Mouse (Mus musculus) limb, embryonic 12.5 days (tissue): ENCODE results near the gene Ptpro. TPM values are rescaled to one million over a fixed set of nuclear protein-coding genes. Genes with fewer than 3 reads are reported as not detected.

Experiments used
- ATAC-seq: fragments of 200-750 bp; cut with Nextera tagmentation; 2 replicates; pipeline ENCODE4 v1.8.0; 2017; ENCODE audit warnings: low read depth, moderate TSS enrichment; ENCODE audit not compliant: insufficient number of reproducible peaks, insufficient read depth, low FRiP score, low TSS enrichment
- H3K27ac ChIP-seq: fragments of 300-500 bp; sonication (generic); 2 replicates; pipeline ENCODE4 v1.5.1; 2016; ENCODE audit warnings: mild to moderate bottlenecking, moderate library complexity
- H3K27me3 ChIP-seq: fragments of 300-500 bp; sonication (generic); 2 replicates; pipeline ENCODE4 v1.6.1; 2016; ENCODE audit warnings: mild to moderate bottlenecking, moderate library complexity
- H3K36me3 ChIP-seq: fragments of 300-500 bp; sonication (generic); 2 replicates; pipeline ENCODE4 v1.6.1; 2016; ENCODE audit warnings: mild to moderate bottlenecking, moderate library complexity
- H3K4me1 ChIP-seq: fragments of 300-500 bp; sonication (generic); replicated peaks from 2 replicates; pipeline ENCODE4 v1.6.1; 2016
- H3K4me2 ChIP-seq: fragments of 300-500 bp; sonication (generic); 2 replicates; pipeline ENCODE4 v1.6.1; 2016; ENCODE audit warnings: mild to moderate bottlenecking, moderate library complexity
- H3K4me3 ChIP-seq: fragments of 300-500 bp; sonication (generic); replicated peaks from 2 replicates; pipeline ENCODE4 v1.5.1; 2016; ENCODE audit warnings: mild to moderate bottlenecking
- H3K9ac ChIP-seq: fragments of 300-500 bp; sonication (generic); replicated peaks from 2 replicates; pipeline ENCODE4 v1.6.1; 2016; ENCODE audit warnings: mild to moderate bottlenecking, moderate library complexity
- H3K9me3 ChIP-seq: fragments of 300-500 bp; sonication (generic); 2 replicates; pipeline ENCODE4 v1.6.1; 2016; ENCODE audit warnings: mild to moderate bottlenecking, moderate library complexity
- WGBS: fragments of 180-500 bp; shearing (Covaris S2); methylation state at CpG from one replicate; pipeline ENCODE4 v1.1.7; 2016; 5-methylcytosine and 5-hydroxymethylcytosine counted together
- polyA plus RNA-seq: library from polyadenylated mRNA; unstranded; fragments of >200 nt; fragmentation: Nextera tagmentation; extraction: Ambion mirVana; gene quantifications from 2 replicates; pipeline ENCODE4 v1.2.1, GENCODE M21; 2016

Ptpro gene
- polyA plus RNA-seq, 1 experiment from 2014 or later, result 0.38 TPM

GRCm38 (mm10) chr6:137262087-137262486, 10.0 kb downstream of the Ptpro start:
- H3K4me2 ChIP-seq, result no peak overlapping the region
- H3K4me3 ChIP-seq, result no peak overlapping the region
- no peaks in the 10 kb centered on the region for H3K36me3 ChIP-seq
- H3K9ac ChIP-seq, result no peak overlapping the region
- H3K27me3 ChIP-seq, result no peaks in the 10 kb centered on the region
- no peak for ATAC-seq
- peaks cover 5% of the 10 kb centered on the region; the same call in 1 of the 2 replicates for H3K9me3 ChIP-seq
- WGBS, result 67% methylated on average over 3 of the region's 3 CpGs
- no peak overlapping the region for H3K27ac ChIP-seq
- H3K4me1 ChIP-seq, result no peaks in the 10 kb centered on the region

GRCm38 (mm10) chr6:137268019-137268418, 15.9 kb downstream of the Ptpro start:
- H3K27me3 ChIP-seq, result no peaks in the 10 kb centered on the region
- H3K9ac ChIP-seq, result no peak overlapping the region
- no peak overlapping the region for H3K4me3 ChIP-seq
- WGBS, result 81% methylated on average over 8 of the region's 8 CpGs
- H3K36me3 ChIP-seq, result no peaks in the 10 kb centered on the region
- H3K4me2 ChIP-seq, result no peak overlapping the region
- no peak for ATAC-seq
- no peak overlapping the region for H3K27ac ChIP-seq
- no peaks in the 10 kb centered on the region for H3K4me1 ChIP-seq
- H3K9me3 ChIP-seq, result no peaks in the 10 kb centered on the region

- H3K27ac ChIP-seq, result no peak overlapping the region
- WGBS, result 92% methylated on average over 10 of the region's 10 CpGs
- no peak for ATAC-seq
These were observed 16.5 kb downstream of the Ptpro start for GRCm38 (mm10) chr6:137268592-137268991.

GRCm38 (mm10) chr6:137272513-137272912, 20.4 kb downstream of the Ptpro start:
- 91% methylated on average over 8 of the region's 8 CpGs for WGBS
- H3K4me1 ChIP-seq, result no peaks in the 10 kb centered on the region
- ATAC-seq, result no peak
- H3K27ac ChIP-seq, result no peak overlapping the region
- no peak overlapping the region for H3K9ac ChIP-seq
- H3K4me2 ChIP-seq, result no peak overlapping the region
- H3K9me3 ChIP-seq, result no peaks in the 10 kb centered on the region
- H3K4me3 ChIP-seq, result no peak overlapping the region
- no peaks in the 10 kb centered on the region for H3K36me3 ChIP-seq
- no peaks in the 10 kb centered on the region for H3K27me3 ChIP-seq

More at GRCm38 (mm10) chr6:137268592-137268991, 16.5 kb downstream of the Ptpro start:
- no peak overlapping the region for H3K4me3 ChIP-seq
- H3K27me3 ChIP-seq, result no peaks in the 10 kb centered on the region
- no peaks in the 10 kb centered on the region for H3K36me3 ChIP-seq
- H3K4me1 ChIP-seq, result no peaks in the 10 kb centered on the region
- no peak overlapping the region for H3K4me2 ChIP-seq
- no peak overlapping the region for H3K9ac ChIP-seq
- no peaks in the 10 kb centered on the region for H3K9me3 ChIP-seq

GRCm38 (mm10) chr6:137277587-137277994, 25.5 kb downstream of the Ptpro start:
- Histone ChIP-seq H3K4me3 (no peak overlapping the region), H3K36me3 (no peaks in the 10 kb centered on the region), H3K4me1 (0 out of 2 replicates have a peak, but pooled peaks cover 3% of the 10 kb centered on the region), H3K9ac (no peak overlapping the region), H3K27ac (no peak overlapping the region), H3K27me3 (no peaks in the 10 kb centered on the region), H3K9me3 (no peaks in the 10 kb centered on the region), H3K4me2 (no peak overlapping the region)
- no peak for ATAC-seq
- 74% methylated on average over 12 of the region's 12 CpGs for WGBS

- no peaks in the 10 kb centered on the region for H3K9me3 ChIP-seq
- 0 out of 2 replicates have a peak, but pooled peaks cover 3% of the 10 kb centered on the region for H3K4me1 ChIP-seq
- ATAC-seq, result no peak
- H3K27ac ChIP-seq, result no peak overlapping the region
- 62% methylated on average over 7 of the region's 7 CpGs for WGBS
- no peaks in the 10 kb centered on the region; the same call in 1 of the 2 replicates for H3K27me3 ChIP-seq
- no peak overlapping the region for H3K4me3 ChIP-seq
- H3K36me3 ChIP-seq, result no peaks in the 10 kb centered on the region
- H3K4me2 ChIP-seq, result no peak overlapping the region
- no peak overlapping the region for H3K9ac ChIP-seq
These were observed 27.5 kb downstream of the Ptpro start for GRCm38 (mm10) chr6:137279576-137279975.

GRCm38 (mm10) chr6:137281541-137282049, 29.5 kb downstream of the Ptpro start:
- Histone ChIP-seq H3K4me3 (no peak overlapping the region), H3K4me1 (0 out of 2 replicates have a peak, but pooled peaks cover 3% of the 10 kb centered on the region), H3K27ac (no peak overlapping the region), H3K4me2 (no peak overlapping the region), H3K36me3 (no peaks in the 10 kb centered on the region), H3K9me3 (no peaks in the 10 kb centered on the region), H3K9ac (no peak overlapping the region), H3K27me3 (no peaks in the 10 kb centered on the region; the same call in 1 of the 2 replicates)
- WGBS, result 81% methylated on average over 6 of the region's 6 CpGs
- no peak for ATAC-seq

- H3K27ac ChIP-seq, result no peak overlapping the region
- 0 out of 2 replicates have a peak, but pooled peaks cover 3% of the 10 kb centered on the region for H3K4me1 ChIP-seq
- ATAC-seq, result no peak
- no peak overlapping the region for H3K4me3 ChIP-seq
- no peak overlapping the region for H3K4me2 ChIP-seq
- no peaks in the 10 kb centered on the region for H3K36me3 ChIP-seq
- no peak overlapping the region for H3K9ac ChIP-seq
- H3K9me3 ChIP-seq, result no peaks in the 10 kb centered on the region
- H3K27me3 ChIP-seq, result no peaks in the 10 kb centered on the region; the same call in 1 of the 2 replicates
- 74% methylated on average over 7 of the region's 7 CpGs for WGBS
These were observed 29.9 kb downstream of the Ptpro start for GRCm38 (mm10) chr6:137282050-137282449.

GRCm38 (mm10) chr6:137286376-137286775, 34.3 kb downstream of the Ptpro start:
- WGBS, result 90% methylated on average over 6 of the region's 6 CpGs
- Histone ChIP-seq H3K4me2 (no peak overlapping the region), H3K4me3 (no peak overlapping the region), H3K27me3 (no peaks in the 10 kb centered on the region; the same call in 1 of the 2 replicates), H3K9ac (no peak overlapping the region), H3K4me1 (no peaks in the 10 kb centered on the region), H3K36me3 (no peaks in the 10 kb centered on the region), H3K9me3 (no peaks in the 10 kb centered on the region), H3K27ac (no peak overlapping the region)
- ATAC-seq, result no peak

- 79% methylated on average over 7 of the region's 7 CpGs for WGBS
- no peak overlapping the region for H3K4me2 ChIP-seq
- no peaks in the 10 kb centered on the region; the same call in 1 of the 2 replicates for H3K27me3 ChIP-seq
- H3K36me3 ChIP-seq, result no peaks in the 10 kb centered on the region
- H3K27ac ChIP-seq, result no peak overlapping the region
- H3K9me3 ChIP-seq, result no peaks in the 10 kb centered on the region
- no peaks in the 10 kb centered on the region for H3K4me1 ChIP-seq
- ATAC-seq, result no peak
- H3K9ac ChIP-seq, result no peak overlapping the region
- H3K4me3 ChIP-seq, result no peak overlapping the region
These were observed 35.7 kb downstream of the Ptpro start for GRCm38 (mm10) chr6:137287788-137288187.

- Histone ChIP-seq H3K36me3 (no peaks in the 10 kb centered on the region), H3K4me1 (no peaks in the 10 kb centered on the region), H3K4me3 (no peak overlapping the region), H3K9me3 (no peaks in the 10 kb centered on the region), H3K27ac (no peak overlapping the region), H3K9ac (no peak overlapping the region), H3K4me2 (no peak overlapping the region), H3K27me3 (no peaks in the 10 kb centered on the region; the same call in 1 of the 2 replicates)
- 86% methylated on average over 5 of the region's 5 CpGs for WGBS
- ATAC-seq, result no peak
These were observed 36.1 kb downstream of the Ptpro start for GRCm38 (mm10) chr6:137288264-137288663.

GRCm38 (mm10) chr6:137292421-137292820, 40.3 kb downstream of the Ptpro start:
- Histone ChIP-seq H3K36me3 (no peaks in the 10 kb centered on the region), H3K4me2 (no peak overlapping the region), H3K27ac (no peak overlapping the region), H3K4me3 (no peak overlapping the region), H3K9me3 (no peaks in the 10 kb centered on the region), H3K27me3 (no peaks in the 10 kb centered on the region), H3K4me1 (peaks cover 11% of the 10 kb centered on the region; the same call in 1 of the 2 replicates), H3K9ac (no peak overlapping the region)
- no peak for ATAC-seq
- 86% methylated on average over 2 of the region's 2 CpGs for WGBS
